Mouse (Mus musculus) liver, adult (tissue): ENCODE data around the gene Dhh.

Source experiments
- GATA4 ChIP-seq: IDR thresholded peaks from 2 replicates; pipeline ENCODE4 v1.6.1; 2014; ENCODE audit warnings: mild to moderate bottlenecking, low read length; ENCODE audit not compliant: insufficient replicate concordance

Gene Dhh

DNA sequence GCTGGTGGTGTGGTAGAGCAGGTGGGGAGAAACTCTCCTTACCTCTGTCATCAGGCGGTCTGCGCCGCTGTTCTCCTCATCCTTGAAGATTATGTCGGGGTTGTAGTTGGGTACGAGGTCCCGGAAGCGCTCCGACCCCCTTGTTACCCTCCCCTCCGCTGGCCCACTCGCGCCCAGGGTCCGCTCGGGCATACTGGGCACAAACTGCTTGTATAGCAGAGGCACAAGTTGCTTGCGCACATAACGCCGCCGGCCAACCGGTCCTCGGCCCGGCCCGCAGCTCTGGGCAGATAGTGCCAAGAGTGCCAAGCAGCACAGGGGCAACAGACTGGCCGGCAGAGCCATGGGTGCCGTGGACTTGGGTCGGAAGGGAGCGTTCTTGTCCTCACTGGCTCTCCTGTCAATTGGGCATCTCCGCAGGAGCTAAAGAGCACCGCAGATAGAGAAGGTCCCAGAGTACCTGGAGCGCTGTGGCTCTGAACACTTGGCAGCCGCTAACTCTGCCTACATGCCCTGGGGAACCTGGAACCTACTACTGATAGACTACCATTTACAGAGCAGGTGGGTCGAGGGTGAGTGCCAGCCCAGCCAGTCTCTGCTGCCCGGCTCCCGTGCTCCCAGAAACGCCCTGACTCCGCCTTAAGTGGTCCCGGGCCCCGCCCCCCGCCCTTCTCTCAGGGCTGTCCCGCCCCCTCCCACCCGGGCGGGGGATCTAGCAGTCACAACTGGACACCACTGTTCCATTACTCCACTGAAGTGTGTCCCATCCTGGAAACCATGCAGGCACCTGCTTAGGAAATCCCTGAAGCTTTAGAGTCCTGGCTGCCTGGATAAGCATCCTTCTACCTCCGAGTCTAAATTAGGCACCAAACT is at the start of gene Dhh:
Dhh (minus strand) TSS at position 613 of the 873 bp plus-strand sequence.
- TF ChIP-seq GATA4: no peak

DNA sequence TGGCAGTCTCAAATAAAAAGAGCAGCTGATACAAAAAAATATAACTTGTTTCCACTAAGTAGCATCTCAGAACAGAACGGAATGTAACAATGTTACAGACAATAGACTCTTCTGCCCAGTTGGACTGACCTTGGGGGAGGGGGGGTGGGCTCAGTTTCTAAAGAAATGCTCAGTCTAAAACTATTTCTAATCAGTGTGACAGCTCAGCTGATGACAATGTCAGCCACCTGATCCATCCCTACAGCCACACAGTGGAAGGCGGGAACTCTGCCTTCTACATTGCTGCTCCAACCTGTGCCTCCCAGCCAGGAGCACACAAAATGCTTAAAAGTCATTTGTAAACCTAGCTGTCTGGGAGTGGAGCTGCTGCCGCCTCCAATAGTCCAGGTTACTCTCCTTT is 49.5 kb upstream of the Dhh start:
- no peak for TF ChIP-seq GATA4

DNA sequence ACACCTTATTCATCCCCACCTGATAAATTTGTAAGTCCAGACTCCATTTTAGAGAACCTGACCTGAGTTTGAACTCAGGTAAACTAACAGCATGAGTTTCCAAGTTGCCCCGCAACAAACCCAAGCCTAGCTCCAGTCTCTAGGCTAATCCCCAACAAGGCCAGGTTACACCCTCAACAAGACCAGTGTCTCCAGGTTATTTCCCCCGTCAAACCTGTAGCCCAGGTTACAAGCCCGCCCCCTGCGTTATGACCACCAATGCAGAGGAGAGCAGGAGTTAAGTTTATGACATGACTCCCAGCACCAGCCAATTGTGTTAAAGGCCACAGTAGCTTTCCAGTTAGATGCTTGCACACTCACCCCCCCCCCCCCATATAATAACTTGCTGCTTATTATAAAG is 44.8 kb upstream of the Dhh start:
- no peak for TF ChIP-seq GATA4

DNA sequence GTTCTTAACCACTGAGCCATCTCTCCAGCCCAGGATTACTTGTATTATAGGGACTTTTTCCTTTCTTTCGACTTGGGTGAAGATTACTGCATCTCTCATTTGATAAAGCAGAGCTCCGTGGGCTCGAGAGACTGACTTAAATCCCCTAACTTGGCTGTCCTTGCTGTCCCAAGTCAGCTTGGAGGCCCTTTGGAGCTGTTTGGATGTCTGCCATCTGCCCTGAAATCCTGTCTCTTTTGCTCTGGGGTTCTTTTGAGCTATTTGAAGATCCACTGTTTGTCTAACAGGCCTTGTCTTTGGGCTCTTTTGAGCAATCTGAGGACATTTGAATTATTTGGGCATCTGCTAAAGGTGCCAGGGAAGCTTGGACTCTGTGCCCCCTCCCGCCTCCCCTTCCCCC is 43.7 kb upstream of the Dhh start:
- TF ChIP-seq GATA4: no peak

DNA sequence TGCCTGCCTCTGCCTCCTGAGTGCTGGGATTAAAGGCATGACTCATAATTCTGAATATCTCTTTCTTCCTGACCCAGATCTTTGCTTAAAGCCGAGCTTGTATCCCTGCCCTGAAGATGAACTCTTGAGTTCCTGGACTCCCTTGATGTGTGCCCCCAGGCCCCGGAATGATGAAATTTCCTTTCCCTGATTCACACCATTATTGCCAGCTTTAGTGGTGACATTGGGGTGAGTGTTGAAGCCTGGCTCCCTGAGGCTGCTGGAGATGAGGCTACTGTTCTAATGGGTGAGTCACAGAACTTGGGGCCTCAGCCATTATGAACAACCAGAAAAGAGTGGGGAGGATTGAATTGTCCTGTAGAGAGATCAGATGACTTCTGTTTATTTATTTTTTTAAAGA is 43.2 kb upstream of the Dhh start:
- no peak for TF ChIP-seq GATA4

DNA sequence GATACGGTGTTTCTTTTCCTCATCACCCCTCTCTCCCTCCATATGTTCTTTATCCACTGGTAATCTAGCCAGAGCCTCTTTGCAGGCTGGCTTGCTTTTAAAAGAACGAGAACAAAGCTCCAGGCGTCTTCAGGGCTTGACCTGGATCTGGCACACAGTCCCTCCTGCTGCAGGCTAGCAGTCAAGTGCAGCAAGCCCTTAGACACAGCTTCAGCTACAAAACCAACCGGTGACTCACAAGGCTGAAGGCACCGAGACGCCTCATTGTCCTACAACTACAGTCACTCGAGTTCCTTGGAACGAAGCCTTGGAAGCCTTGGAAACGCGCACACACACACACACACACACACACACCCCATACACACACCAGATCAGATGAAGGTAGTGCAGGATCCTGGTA is 42.5 kb upstream of the Dhh start:
- no peak for TF ChIP-seq GATA4

DNA sequence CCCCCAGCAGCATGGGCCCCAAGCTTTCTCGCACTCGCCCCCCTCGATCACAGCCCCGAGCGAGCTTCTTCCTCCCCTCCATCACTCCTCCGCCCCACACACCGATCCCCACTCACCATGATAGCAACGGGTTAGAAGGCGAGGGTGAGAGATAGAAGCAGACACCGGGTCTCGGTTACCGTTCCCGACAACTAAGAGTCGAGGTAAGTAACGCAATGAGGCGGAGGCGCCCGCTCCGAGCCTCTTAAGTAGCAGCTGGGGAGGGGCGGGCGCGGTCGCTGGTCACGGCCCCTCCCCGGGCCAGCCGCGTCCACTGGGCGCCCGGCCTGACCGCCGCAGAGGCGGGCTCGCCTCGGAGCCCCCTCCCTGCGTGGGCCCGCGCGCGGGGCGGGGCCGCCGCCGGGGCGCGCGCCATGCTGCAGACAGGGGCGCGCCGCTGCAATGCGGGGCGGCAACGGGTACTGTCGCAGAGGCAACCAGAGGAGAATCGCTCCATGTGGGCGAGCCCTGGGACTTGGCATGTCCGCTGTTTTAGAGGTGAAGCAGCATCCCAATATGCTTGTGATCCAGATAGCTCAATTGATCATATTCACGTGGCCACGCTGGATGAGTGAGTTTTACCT is 36.0 kb upstream of the Dhh start, which contains the start of gene Tuba1b:
Tuba1b (minus strand) TSS at position 349 of the 623 bp plus-strand sequence.
- no peak for TF ChIP-seq GATA4

DNA sequence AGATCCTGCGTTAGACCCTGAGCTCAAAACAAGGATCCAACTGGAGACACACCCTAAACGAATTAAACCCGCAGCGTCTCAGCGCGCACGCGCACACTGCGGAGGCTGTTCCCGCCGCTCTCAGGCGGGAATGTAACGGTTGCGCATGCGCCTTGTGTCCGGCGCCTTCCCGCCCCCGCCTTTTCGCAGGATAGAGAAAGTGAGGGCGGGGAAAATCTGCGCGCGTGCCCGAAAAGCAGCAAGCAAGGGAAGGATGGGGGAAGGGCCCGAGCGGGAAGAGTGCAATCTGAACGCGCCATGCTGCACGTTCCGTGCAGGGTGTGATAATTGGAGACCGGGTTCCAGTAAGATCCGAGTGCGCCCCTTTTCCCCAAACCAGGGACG is 35.5 kb upstream of the Dhh start:
- TF ChIP-seq GATA4: no peak

DNA sequence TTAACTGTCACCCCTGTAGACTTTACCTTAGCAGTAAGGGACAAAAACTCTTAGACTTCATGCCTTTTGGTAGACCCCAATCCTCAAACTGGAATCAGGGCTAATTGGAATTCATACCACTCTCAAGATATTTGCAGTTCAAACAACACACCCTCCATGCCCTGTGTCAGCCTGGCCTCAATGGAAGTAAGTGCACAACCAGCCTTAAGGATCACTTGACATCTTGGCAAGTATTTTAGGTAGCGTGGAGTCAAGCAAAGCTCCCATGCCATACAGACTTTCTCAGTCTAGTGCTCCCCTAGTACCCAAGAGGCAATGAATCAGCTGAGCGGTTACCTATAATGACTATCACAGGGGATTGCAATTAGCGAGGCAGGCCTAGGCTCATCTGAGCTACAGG is 32.7 kb upstream of the Dhh start:
- no peak for TF ChIP-seq GATA4

DNA sequence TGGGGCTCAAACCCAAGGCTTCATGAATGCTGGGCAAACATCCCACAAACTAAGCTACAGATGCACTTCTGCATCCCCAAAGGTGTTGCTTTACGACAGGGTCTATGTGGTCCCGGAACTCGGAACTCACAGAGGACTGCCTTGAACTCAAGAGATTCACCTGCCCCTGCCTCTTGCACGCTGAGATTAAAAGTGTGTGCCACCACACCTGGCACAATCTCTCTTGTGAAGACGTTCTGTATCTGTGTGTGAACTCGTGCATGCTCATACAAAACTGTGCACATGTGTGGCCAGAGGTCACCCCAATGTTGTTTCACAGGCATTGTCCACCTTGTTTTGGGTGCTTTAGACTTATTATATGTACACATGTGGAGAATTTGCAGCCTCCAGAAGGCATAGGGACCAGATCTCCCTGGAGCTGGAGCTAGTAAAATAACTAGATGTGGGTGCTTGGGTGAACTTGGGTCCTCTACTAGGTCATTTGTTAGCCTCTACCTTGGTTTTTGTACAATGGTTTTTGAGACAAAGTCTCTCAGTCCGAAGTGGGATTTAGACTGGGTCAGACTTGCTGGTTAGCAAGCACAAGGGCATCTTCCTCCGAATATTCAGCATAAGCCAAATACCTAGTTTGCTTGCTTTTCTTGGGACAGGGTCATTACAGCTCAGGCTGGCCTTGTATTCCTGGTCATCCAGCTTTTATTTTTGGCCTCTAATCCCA is 31.8 kb upstream of the Dhh start:
- no peak for TF ChIP-seq GATA4

DNA sequence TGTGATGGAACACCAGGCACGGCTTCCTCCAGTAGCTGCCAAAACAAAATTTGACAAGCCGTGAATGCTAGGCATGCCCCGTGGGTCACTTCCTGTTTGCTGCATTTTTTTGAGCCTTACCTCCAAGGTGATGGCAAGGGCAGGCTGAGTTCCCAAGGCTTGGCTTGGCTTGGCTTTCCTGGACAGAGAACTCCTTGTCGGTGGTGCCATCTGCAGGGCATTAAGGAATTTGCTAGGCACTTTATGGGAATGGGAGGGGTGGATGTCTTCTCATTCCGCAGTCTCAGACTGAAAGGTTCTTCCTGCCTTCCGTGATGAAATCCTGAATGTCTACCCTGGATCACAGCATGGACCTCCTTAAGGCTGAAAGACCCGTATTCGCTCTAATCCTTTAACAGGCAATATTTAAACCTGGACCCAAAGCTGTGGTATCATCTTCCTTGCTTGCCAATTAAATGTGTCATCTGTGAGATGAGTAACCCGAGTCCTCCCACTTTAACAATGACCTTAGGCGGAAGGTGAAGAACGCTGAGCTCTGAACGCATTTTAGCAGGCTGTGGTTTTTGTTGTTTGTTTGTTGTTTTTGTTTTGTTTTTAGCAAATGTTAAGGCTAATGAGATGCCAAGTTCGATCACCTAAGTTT is 30.4 kb upstream of the Dhh start:
- no peak for TF ChIP-seq GATA4

DNA sequence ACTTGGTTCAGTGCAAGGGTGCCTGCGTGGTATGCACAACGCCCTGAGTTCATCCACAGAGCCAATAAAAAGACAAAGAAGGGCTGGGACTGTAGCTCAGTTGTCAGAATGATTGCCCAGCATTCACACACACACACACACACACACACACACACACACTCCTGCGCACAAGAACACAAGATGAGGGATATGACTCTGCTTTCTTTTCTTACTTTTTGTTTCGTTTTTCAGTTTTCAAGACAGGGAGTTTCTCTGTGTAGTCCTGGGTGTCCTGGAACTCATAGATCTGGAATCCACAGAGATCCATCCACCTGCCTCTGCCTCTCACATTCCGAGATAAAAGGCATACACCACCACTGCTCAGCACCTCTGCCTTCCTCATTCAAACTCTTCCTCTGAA is 29.2 kb upstream of the Dhh start:
- TF ChIP-seq GATA4: no peak

DNA sequence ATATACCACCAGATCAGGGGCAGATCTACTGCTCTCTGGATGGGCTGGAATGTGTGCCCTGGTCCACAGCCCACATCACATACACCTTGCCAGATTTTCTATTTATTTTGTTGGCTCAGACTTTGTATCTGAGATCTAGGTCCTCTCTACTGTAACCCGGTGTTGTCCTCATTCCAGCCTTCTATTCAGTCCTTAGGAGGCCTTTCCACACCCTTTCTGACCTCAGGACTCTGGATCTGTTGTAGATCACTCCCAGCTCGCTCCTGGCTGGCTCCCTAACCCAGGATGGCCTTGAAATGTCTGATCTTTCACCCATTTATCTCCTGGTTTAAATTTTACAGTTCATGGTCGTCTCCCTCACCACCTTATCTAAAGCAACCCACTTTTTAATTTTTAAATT is 26.3 kb upstream of the Dhh start:
- peak; percentile 18; the same call in 1 of the 2 replicates for TF ChIP-seq GATA4

DNA sequence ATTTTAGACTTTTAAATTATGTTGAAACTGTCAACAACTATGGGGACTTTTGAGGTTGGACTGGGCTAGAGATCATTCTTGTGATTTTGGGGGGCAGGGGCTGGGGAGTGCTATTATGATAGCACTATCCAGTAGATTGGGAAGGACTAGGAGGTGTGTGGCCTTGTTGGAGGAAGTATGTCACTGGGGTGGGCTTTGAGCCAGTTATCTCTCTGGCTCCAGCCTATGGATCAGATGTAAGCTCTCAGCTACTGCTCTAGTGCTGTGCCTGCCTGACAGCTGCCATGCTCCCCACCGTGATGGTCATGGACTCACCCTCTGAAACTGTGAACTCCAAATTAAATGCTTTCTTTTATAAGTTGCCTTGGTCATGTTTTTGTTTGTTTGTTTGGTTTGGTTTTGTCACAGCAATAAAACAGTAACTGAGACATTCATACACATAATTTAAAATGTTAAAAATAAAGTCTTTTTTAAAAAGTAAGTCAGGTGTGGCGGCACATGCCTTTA is 24.7 kb upstream of the Dhh start:
- TF ChIP-seq GATA4: no peak; the same call in 1 of the 2 replicates

DNA sequence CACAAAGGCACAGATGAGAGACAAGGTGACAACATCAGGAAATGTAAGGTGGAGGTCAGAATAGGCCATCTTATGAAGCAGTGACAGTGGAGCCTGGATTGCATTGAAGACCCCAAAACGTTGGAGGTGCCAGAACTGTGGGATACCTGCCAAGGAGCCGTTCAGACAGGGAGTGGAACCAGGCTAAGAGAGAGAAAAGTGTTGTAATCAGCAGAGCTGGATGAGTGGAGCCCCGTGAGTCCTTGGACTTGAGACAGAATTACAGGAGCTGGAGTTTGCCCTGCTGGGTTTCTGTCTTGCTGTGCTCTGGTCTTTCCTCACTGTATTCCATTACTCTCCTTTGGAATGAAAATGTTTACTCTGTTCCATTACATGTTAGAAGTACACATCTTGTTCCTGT is 24.2 kb upstream of the Dhh start:
- TF ChIP-seq GATA4: no peak

DNA sequence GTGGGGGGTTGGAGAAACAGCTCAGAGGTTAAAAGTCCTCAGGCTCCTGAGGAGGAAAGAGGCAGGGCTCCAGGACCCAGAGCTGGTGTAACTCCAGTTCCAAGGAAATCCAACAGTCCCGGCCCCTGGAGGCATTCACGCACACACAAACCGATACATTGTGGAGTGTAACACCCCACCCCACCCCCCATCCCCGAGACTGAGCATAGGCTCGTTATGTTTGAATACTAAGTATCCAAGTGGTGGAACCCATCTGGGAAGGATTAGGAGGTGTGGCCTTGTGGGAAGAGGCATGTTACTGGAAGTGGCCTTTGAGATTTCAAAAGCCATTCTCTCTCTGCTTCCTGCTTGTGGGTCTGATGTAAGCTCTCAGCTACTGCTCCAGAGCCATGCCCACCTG is 23.2 kb upstream of the Dhh start:
- no peak for TF ChIP-seq GATA4
